Mouse (Mus musculus) CH12.LX (cell line): ENCODE measurements around the gene Fer.

Source experiments
- CHD1 ChIP-seq: IDR thresholded peaks from 2 replicates; pipeline ENCODE4 v1.6.1; 2012; ENCODE audit warnings: low read depth, low read length, improper control_type of control experiment, inconsistent platforms
- CHD2 ChIP-seq: IDR thresholded peaks from 2 replicates; pipeline ENCODE4 v1.6.1; 2011; ENCODE audit warnings: low read length, improper control_type of control experiment
- CTCF ChIP-seq, 2 experiments: IDR thresholded peaks in 1 of 2; conservative IDR thresholded peaks in 1 of 2; 2 replicates each; pipeline ENCODE4 v1.5.1; 2011 to 2012; ENCODE audit warnings: low read depth in 2 of 2, low read length in 2 of 2, improper control_type of control experiment in 1 of 2, inconsistent platforms in 1 of 2, mild to moderate bottlenecking in 1 of 2, moderate library complexity in 1 of 2
- GABPA ChIP-seq: IDR thresholded peaks from 2 replicates; pipeline ENCODE4 v1.6.1; 2012; ENCODE audit warnings: low read depth, low read length, improper control_type of control experiment, inconsistent platforms; ENCODE audit not compliant: insufficient replicate concordance
- JUN ChIP-seq: IDR thresholded peaks from 2 replicates; pipeline ENCODE4 v1.6.1; 2011; ENCODE audit warnings: low read depth, mild to moderate bottlenecking, low read length, improper control_type of control experiment, moderate library complexity; ENCODE audit not compliant: insufficient read depth
- MAX ChIP-seq: IDR thresholded peaks from 2 replicates; pipeline ENCODE4 v1.6.1; 2011; ENCODE audit warnings: low read length, improper control_type of control experiment
- MAZ ChIP-seq: IDR thresholded peaks from 2 replicates; pipeline ENCODE4 v1.6.1; 2012; ENCODE audit warnings: low read depth, mild to moderate bottlenecking, inconsistent platforms, low read length, improper control_type of control experiment, moderate library complexity
- POLR2A ChIP-seq: IDR thresholded peaks from 2 replicates; pipeline ENCODE4 v1.6.1; 2011; ENCODE audit warnings: low read depth, mild to moderate bottlenecking, improper control_type of control experiment, low read length
- POLR2AphosphoS2 ChIP-seq: IDR thresholded peaks from 2 replicates; pipeline ENCODE4 v1.6.1; 2011; ENCODE audit warnings: low read depth, low read length, improper control_type of control experiment
- TCF12 ChIP-seq: IDR thresholded peaks from 2 replicates; pipeline ENCODE4 v1.6.1; 2014; ENCODE audit warnings: low read depth, mild to moderate bottlenecking, inconsistent platforms, low read length, improper control_type of control experiment
- UBTF ChIP-seq: IDR thresholded peaks from 2 replicates; pipeline ENCODE4 v1.6.1; 2012; ENCODE audit warnings: low read depth, mild to moderate bottlenecking, inconsistent platforms, low read length, improper control_type of control experiment, moderate library complexity
- USF1 ChIP-seq: IDR thresholded peaks from 2 replicates; pipeline ENCODE4 v1.6.1; 2014; ENCODE audit warnings: low read depth, mild to moderate bottlenecking, inconsistent platforms, low read length, improper control_type of control experiment
- ZKSCAN1 ChIP-seq: IDR thresholded peaks from 2 replicates; pipeline ENCODE4 v1.6.1; 2012; ENCODE audit warnings: low read depth, inconsistent platforms, low read length, improper control_type of control experiment, borderline replicate concordance

GRCm38 (mm10) chr17:63813552-63813951 is 49.3 kb upstream of the Fer start:
- TF ChIP-seq POLR2A (no peak), CHD2 (no peak), ZKSCAN1 (no peak), CTCF (conservative IDR thresholded peaks at IDR 0.05 in 1 of 2, IDR thresholded peaks at IDR 0.05 in 1 of 2; ENCODE audit: low read depth in 2 of 2, low read length in 2 of 2) (no peak), CHD1 (no peak), JUN (no peak), UBTF (no peak), MAX (no peak), USF1 (no peak), MAZ (no peak), TCF12 (no peak), POLR2AphosphoS2 (no peak), GABPA (no peak)
